Mouse (Mus musculus): ENCODE measurements around the gene Alkbh1. TPM values are rescaled to one million over a fixed set of nuclear protein-coding genes. Genes with fewer than 3 reads are reported as not detected.

Gene Alkbh1
- total RNA-seq, 2 experiments from 2014 or later: 7.5 to 15.7 TPM

DNA sequence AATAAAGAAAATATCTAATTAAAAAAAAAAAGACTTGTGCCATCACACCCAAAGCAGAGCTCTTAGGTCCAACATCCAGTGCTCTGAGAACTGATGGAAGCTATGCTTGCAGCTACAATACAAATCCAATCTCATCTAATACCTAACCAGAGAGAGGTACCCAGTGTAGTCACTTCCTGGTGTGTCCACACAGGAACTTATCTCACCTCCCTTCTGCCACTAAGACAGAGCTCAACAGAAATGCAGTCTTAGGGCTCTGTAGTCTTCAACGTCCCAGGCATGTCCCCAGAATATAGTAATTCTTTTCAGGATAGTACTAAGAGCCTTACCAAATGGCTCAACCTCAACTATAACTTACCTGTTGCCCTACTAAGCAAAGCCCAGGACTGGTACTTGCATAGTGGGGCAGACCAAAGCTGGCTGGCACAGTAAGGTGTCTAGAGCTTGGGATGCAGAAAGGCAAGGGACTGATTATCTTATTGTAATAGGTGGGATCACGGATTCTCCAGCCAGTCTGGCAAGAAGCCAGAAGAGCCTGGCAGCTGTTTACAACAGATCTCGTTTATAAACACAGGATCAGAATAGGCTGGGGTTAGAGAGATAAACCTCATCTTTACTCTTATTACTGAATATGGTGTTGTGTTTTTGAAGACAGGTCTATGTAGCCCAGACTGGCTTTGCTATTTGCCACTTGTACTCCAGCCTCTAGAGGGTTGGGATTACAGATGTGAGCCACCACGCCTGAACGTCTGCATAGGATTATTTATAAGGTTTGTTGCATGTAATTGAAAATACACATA, 21.9 kb downstream of the Alkbh1 start:
- ATAC-seq (replicated peaks; ENCODE audit: low FRiP score, poor library complexity, severe bottlenecking): 0 out of 2 replicates have a peak, but pooled peaks have one; percentile 30

DNA sequence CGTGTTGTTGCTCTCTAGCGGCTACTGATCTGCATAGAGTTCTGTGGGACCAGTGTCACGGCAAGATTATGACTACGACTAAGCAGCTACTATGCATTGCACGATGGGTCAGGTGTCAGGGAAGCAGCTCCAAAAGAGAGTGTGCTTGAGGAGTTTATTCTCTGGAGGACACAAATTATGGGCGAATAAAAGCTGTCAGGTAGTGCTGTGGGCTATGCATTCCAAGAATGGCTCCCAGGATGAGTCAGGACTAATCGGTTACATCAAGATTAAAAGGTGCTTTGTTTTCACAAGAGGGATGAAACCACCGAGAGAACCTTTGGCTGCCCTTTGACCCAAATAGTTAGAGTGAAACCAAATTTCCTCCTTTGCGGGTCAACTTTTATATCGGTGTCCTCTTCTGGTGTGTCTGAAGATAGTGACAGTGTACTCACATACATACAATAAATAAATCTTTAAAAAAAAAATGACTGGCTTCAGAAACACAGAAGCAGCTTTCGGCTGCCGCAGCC, 23.8 kb downstream of the Alkbh1 start:
- ATAC-seq (replicated peaks; ENCODE audit: low FRiP score, poor library complexity, severe bottlenecking): no peak

DNA sequence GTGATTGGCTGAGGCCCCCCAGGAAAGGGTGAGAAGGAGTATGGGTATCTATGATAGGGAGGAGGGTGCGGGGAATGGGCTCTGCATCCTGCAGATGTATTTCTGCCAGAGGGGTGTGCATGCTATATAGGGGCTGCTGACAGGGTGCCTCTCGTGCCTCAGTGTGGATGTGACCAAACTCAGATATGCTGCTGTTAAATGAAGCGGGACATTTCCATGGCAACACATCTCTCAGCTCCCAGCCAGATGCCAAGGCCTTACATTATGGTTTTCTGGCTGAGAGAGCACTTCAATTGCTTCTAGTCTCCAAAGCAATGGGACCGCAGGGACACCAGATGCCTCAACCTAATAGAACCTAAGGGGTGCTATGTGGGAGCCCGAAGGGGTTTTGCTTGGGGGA, 24.9 kb downstream of the Alkbh1 start:
- no peak for ATAC-seq (replicated peaks; ENCODE audit: low FRiP score, poor library complexity, severe bottlenecking)

DNA sequence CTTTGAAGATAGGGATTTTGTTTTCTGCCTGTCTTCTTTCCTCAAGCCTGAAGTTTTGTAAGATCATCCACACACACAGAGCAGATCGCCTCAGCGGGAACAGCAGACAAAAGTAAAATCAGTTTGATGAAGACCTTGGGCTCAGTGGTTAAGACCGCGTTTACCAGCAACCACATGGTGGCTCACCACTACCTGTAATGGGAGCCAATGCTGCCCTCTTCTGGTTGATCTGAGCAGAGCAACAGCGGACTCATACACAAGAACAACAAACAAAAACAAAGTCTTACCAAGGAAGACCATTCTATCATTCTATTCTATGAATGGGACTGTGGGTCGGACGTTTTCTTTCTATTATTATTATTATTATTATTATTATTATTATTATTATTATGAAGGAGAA, 27.1 kb downstream of the Alkbh1 start:
- peak; percentile 82; the same call in 1 of the 2 replicates for ATAC-seq (replicated peaks; ENCODE audit: low FRiP score, poor library complexity, severe bottlenecking)

DNA sequence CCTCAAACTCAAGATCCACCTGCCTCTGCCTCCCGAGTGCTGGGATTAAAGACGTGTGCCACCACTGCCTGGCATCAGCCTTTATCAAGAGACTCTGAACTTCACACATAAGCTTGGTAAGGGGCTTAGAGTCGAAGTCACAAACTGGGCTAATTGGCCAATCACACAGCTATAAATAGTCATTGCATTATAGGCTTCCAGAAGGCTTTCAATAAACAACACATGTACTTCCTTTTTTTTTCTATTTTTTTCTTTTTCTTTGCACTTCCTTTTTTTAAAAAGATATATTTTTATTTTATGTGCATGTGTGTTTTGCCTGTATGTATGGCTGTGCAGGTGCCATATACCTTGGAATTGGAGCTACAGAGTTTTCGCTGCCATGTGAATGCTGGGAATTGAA, 28.5 kb downstream of the Alkbh1 start:
- ATAC-seq (replicated peaks; ENCODE audit: low FRiP score, poor library complexity, severe bottlenecking): no peak

DNA sequence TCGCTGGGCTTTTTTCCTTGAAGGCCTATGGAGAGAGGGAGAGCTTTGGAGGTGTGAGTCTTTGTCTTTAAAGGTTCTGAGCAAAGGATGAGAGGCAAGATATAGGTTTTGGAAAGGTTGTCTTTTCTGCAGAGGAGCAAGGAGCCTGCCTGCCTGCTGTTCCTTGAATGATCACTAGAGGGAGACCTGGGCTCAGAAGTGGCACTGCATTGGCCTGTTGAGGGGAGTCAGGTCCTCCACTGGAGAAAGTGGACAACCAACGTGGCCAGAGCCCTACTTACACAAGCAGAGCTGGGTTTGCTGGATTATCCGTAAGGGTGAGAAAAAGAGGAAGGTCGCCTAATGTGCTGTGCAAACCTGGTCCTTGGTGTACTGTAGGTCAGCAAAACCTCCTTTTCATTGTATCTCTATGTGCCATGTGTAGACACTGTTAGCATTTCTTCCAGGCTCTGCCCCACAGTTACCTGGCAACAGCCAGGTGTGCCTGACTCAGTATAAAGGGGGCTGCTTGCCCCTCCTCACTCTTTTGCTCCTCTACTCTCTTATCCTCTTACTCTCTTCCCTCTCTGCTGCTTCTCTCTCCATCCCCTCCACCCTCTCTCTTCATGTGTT, 30.5 kb downstream of the Alkbh1 start:
- ATAC-seq (replicated peaks; ENCODE audit: low FRiP score, poor library complexity, severe bottlenecking): peak; percentile 69; the same call in 1 of the 2 replicates

DNA sequence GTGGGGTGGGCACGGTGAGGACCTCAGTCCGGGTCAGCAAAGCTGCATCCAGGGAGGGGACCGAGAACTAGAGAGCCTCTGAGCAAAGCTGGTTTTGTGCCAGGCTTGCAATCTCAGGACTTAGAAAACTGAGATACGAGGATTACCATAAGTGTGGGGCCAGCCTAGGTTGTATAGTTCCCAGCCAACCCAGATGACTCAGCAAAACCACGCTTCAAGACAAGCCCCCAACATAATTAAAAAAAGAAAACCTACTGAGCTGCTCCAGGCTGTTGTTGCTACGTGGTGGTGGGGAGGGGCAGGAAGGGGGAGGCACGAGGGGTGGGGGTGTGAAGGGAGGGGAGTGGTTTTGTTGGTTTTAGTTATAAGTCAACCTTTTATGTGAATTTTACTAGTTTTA, 32.8 kb downstream of the Alkbh1 start:
- no peak for ATAC-seq (replicated peaks; ENCODE audit: low FRiP score, poor library complexity, severe bottlenecking)

DNA sequence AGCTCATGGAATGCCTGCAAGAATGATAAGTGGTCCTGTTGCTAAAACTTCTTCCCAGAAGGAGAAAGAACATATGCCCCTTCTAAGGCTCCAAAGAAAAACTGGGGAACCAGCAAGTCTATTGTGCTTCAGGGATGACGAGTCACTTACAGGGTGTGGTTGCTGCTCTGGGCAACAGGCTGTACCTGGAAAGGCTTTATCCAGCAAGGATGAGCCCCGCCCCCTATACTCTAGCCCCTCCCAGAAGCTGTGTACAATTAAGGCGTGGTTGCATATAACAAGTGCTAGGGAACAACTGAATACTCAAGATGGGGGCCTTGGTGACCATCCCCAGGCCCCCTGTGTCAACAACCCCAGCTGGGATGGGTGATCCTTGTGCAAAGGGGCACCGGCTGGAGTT, 34.7 kb downstream of the Alkbh1 start:
- ATAC-seq (replicated peaks; ENCODE audit: low FRiP score, poor library complexity, severe bottlenecking): no peak

DNA sequence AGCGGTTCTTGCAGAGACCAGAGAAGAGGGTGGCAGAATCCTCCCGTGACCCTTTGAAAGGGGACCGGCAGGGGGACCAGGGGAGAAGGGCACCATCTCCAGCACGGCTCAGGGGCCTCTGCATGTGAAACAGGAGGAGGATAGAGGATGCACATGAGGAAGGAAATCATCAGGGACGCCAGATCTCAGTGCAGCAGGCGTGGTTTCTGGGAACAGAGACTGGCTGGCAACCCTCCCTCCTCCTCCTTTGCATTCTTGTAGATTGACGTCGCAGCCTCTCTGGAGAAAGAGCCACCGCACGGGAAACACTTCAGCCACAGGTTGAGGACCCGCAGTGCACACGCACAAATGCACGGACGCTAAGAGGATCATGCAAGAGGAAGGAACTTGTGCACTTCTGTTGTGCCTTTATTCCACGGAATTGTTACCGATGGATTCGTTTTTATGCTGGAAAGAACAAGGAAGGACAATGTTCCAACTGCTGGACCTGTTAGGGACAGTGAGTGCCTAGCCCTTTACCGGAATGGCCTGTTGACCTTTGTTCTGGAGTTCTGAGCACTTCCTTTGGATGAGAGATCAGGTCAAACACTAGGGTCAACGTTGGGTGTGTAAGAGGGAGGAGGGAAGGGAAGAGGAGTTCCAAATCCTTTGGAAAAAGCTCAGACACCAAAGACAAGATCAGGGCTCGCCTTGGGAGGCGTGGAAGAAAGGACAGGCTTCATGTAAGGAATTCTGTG, 35.8 kb downstream of the Alkbh1 start:
- ATAC-seq (replicated peaks; ENCODE audit: low FRiP score, poor library complexity, severe bottlenecking): no peak

DNA sequence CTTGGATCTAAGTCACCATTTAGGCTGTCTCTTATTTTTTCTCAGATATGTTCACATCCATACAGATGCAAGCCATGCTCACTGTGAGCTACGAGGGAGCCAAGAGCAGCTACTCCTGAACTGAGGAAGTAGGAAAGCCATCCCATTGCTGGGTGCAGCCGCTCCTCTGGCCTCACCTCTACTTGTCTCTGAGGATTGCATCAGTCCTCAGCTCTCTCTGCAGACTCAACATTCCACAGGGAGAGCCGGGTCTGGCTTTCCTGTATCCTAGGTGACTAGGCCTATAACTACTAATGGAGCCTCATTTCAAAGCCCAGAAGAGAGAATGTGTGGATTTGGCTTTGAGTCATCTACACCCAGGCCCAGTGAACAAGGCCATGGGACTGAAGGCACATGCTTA, 38.1 kb downstream of the Alkbh1 start:
- ATAC-seq (replicated peaks; ENCODE audit: low FRiP score, poor library complexity, severe bottlenecking): no peak

DNA sequence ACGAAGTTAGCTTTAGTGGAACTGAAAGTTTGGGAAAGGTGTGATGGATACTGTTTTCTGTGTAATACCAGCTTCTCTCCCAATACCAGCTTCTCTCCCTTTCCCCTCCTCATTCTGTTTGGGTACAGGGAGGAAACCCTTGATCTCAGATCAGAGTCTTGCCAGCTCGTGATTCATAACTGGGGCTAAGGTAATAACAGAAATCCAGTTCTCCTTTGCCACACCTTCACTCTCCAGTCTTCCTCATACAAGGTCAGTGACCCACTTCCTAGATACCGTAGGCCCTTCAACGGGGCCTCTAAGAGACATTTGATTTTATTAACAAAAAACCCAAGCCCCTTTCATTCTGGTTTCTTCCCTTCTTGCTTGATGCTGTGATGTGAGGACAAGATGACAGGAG, 38.7 kb downstream of the Alkbh1 start:
- ATAC-seq (replicated peaks; ENCODE audit: low FRiP score, poor library complexity, severe bottlenecking): no peak

DNA sequence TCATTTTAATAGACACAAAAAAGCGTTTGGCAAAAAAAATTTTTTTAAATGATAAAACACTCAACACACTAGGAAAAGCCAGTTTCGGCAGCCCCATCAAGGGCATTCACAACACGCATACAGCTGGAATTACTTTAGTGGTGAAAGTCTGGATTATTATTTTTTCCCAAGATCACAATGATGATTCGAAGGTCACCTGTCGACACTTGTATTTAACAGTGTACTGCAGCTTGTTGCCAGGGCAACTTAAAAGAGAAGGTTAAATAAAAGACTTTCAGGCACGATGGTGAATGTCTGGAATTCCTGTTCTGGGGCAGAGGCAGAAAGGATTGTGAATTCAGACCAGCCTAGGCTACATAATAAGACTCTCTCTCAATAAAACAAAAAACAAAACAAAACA, 41.9 kb downstream of the Alkbh1 start:
- ATAC-seq (replicated peaks; ENCODE audit: low FRiP score, poor library complexity, severe bottlenecking): no peak

DNA sequence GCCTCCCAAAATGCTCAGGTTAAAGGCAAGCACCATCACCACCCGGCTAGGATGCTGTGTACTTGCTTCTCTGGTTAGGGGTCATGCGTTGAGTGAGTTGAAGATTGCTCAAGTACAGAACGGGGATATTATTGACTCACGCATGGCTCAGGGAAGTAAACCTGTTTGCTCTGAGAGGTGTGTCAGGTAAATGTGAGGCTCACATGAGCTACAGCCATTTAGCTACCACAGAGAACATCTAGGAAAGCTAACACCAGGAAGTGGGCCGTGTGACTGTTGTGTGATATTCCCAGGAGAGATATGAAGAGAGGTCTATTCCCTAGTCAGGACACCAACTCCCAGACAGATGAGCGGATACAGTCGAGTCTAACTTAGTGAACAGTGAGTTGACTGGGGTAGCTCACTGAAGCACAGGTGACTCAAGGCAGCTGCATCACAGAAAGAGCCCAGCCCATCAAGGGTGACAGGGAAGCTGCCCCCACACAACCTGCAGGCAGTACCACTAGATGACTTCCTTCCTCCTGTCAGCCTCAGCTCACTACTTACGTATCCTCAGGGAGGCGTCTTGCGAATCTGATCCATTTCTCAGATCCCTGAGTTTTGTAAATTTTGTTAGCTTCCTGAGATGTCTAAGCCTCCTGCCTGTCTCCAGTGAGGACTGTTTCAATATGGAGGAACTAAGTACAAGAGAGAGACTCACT, 44.5 kb downstream of the Alkbh1 start:
- ATAC-seq (replicated peaks; ENCODE audit: low FRiP score, poor library complexity, severe bottlenecking): no peak

DNA sequence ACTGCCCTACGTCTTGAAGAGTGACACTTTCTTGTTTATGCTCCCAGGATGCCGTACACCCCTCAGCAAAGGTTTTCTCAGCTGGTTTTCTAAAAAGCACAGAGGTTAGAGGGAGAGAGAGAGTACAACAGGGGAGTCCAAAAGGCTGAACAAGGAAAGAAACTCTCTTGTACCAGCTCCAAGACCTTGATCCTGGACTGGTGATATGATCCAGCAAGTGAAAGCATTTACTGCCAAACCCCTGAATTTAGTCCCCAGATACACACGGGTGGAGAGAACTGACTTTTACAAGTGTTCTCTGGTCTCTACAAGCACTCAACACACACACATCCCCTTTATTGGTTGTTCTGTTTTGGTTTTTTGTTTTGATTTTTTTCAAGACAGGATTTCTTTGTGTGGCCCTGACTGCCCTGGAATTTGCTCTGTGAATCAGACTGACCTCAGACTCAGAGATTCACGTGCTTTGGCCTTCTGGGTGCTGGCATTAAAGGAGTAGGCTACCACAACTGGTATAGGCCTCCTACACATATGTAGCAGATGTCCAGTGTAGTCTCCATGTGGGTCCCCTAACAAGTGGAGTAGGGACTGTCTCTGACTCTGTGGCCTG, 45.9 kb downstream of the Alkbh1 start:
- ATAC-seq (replicated peaks; ENCODE audit: low FRiP score, poor library complexity, severe bottlenecking): no peak

DNA sequence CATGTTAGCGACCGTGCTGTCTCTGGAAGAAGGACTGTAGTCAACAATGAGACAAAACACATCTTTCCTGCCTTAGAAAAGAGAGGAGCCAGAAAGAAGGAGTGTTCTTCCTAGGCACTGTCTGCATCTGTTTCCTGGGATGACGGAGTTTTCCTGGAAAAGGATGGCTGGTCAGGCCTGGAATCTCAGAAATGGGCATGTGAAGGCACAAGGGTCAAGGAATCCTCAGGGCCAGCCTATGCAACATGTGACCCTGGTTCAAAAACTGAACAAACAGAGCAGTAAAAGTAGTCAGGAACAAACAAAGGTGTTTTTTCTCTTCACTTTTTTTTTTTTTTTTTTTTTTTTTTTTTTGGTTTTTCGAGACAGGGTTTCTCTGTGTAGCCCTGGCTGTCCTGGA, 46.7 kb downstream of the Alkbh1 start:
- ATAC-seq (replicated peaks; ENCODE audit: low FRiP score, poor library complexity, severe bottlenecking): no peak

DNA sequence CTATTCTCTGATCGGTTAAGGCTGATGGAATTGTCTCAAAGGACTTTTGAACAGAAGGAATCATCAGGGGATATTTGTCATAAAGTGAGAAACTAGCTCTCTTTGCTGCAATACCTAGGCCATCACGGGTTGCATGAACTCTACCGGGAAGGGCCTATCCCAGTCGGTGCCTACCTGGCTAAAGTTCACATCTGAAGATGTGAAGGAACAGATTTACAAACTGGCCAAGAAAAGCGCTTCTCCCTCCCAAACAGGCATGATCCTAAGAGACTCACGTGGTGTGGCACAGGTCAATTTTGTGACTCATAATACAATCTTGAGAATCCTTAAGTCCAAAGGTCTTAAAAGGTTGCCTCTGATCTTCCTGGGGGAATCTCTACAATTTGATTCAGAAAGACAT, 49.5 kb downstream of the Alkbh1 start:
- ATAC-seq (replicated peaks; ENCODE audit: low FRiP score, poor library complexity, severe bottlenecking): no peak

DNA sequence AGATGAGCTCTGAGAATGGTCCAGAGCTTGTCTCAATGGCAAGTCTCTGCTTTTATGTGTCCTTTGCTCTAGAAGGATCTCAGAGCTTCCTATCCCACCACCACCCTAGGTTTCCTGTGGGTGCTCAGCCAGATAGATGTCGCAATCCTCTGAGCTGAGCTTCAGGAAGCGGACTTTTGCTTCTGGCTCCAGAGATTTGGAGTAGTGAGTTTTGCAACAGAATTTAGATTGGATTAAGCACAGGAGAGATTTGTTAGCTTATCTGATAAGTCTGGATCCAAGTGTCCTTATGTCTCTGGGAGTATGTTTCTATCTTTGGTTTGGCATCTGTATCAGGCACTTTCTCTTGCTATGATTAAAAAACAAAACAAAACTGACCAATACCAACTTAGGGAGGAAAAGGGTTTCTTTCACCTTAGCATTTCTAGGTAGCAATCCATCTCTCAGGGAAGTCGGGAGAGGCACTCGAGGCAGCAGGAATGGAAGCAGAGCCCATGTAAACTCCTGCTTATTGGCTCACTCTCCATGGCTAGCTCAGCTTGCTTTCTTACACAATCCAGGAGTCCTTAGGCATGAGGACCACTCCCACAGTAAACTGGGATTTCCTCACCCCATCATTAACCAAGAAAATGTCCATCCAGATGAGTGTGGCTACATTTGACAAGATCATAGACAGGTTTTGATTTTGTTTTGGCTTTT, 50.2 kb downstream of the Alkbh1 start:
- no peak for ATAC-seq (replicated peaks; ENCODE audit: low FRiP score, poor library complexity, severe bottlenecking)

DNA sequence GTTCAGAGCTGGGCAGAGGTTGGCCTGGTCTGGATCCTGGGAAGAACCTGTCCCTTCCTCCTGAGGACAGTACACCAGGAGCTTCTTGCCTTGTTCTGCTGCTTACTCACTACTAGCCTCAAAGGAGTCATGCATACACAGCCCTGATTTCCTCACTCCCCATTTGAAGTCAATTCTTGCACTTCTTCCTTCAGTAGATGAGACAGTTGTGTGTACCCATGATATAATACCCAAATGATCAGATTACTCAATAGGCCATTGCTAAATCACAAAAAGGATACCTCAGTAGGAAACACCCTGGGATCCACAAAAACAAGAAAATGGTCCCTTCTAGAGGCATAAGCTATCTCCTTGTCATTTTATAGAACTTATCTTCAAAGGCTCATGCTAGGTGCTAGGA, 52.5 kb downstream of the Alkbh1 start:
- no peak for ATAC-seq (replicated peaks; ENCODE audit: low FRiP score, poor library complexity, severe bottlenecking)

DNA sequence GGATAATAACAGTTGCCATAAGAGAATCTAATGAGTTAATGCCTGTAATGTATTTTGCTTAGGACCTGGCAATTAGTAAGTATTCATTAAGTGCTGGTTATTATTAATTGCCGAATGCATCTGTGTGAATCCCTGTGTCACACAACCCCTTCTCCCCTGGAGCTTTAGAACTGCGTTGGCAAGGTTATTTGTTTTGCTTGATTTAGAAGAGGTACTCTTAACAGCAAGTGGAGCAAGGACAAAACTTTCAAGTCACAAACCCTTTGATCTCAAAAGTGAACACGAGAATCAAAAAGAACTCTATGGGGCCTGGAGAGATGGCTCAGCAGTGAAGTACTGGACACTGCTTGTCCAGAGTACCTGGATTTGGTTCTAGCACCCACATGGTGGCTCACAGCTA, 54.6 kb downstream of the Alkbh1 start:
- ATAC-seq (replicated peaks; ENCODE audit: low FRiP score, poor library complexity, severe bottlenecking): no peak
